Mouse (Mus musculus) embryonic fibroblast, embryonic 13.5 days (primary cell): ENCODE results near the gene Arhgap19.

ENCODE experiments used
- CTCF ChIP-seq: IDR thresholded peaks from 2 replicates; pipeline ENCODE4 v1.5.1; 2011; ENCODE audit warnings: mild to moderate bottlenecking, control low read depth, low read length, moderate library complexity, borderline replicate concordance; ENCODE audit not compliant: insufficient read depth
- POLR2A ChIP-seq: IDR thresholded peaks from 2 replicates; pipeline ENCODE4 v1.6.1; 2011; ENCODE audit warnings: low read depth, mild to moderate bottlenecking, control low read depth, low read length, moderate library complexity

GRCm38 (mm10) chr19:41751906-41752305 is 49.9 kb downstream of the Arhgap19 start:
- TF ChIP-seq CTCF = no peak
- TF ChIP-seq POLR2A = no peak
